Mouse (Mus musculus): ENCODE measurements around the gene Kazn. TPM values are rescaled to one million over a fixed set of nuclear protein-coding genes. Genes with fewer than 3 reads are reported as not detected.

Gene Kazn
- total RNA-seq, 2 experiments from 2014 or later, result 7.3 to 9.1 TPM

Other genes with a start within 250 kb of the Kazn start
- 1 to 10 TPM in 1 of 2 experiments, not detected in 1; 1.2 TPM for gene Fhad1, start 224.3 kb downstream of the Kazn start, total RNA-seq (2021)
- 10 to 100 TPM; 23.2 to 26.9 TPM for gene Tmem51, start 155.1 kb downstream of the Kazn start, total RNA-seq (2021)

All from heart, postnatal 10 days (tissue).